Mouse (Mus musculus) spleen, postnatal 36 days (tissue): ENCODE results near the gene Ccdc57.
"Not testable (repeated sequence)": the region's sequence is repeated elsewhere in the genome, so short reads cannot be mapped to it uniquely, and the experiment has no call there.

ENCODE experiments used
- DNase-seq, 2 experiments: peaks; one replicate each; pipeline ENCODE4 v3.0.0; 2022; ENCODE audit warnings: low spot score in 2 of 2, mixed read lengths in 1 of 2

Gene Ccdc57

DNA sequence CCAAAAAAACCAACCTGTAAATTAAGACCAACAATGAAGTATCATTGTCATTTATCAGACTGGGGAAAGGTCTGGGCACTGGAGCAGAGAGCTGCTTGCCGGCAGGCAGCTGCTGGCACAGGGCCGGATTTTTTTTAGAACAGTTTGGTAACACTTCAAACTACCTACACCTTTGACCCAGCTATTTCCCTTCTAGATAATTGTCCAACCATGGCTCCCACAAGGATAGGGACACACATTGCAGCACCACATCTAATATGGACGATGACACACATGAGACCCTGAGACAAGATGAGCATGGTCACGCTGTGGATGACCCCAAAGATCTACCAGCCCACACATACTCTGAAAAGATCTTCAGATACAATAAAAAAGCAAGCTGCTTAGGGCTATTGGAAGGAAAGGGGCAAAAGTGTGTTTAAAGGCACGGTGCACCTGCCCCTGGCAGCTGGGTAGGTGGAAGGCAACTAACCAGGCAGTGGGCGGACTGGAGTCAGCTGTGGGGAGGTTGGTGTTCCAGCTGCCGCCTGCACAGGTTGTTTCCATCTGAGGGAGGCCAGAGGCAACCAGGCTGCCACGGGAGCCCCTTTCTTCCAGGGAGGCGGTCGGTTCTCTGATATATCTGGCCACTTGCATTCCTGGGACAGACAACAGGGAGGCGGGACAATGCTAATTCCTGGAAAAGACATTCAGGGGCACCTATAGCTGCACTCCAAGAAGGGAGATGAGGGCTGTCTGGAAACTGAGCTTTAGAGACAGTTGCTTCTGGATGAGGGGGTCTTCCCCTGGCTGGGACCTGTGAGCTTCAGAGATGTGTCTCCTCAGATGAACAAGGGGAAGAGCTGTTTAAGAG is 80.4 kb downstream of the Ccdc57 start:
- DNase-seq: no peak

DNA sequence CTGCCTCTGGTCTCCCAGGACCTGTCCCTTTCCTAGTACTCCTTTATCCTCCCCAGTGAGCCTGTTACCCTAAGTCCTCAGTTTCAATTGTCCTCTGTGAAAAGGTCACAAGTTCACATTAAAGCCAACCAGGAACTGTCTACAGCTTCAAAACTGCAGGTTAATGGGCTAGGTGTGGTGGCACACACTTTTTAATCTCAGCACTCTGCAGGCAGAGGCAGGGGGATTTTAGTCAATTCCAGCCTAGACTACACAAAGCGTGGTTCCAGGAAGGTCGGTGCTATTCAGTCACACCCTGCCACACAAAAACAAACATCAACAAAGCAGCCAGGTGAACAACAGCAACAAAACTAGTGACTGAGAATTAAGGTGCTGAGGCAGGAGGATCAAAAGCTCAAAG is 81.1 kb downstream of the Ccdc57 start:
- DNase-seq: no peak

DNA sequence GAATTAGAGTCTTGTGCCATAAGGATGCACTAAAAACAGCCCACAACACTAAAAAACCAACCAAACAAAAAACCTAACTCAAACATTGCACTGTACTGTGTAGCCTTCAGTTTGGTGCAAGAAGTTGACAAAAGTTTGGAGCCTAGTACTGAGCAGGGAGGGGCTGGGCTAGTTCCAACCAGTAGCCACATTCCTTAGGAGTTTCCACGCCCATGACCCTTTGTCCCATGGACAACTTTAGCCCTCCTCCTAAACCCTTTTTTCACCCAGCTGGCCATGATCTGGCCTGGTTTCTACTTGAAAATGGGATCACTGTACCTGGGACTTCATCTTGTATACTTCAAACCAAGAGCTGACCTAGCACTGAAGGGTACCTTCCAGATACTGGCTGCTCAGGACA is 81.5 kb downstream of the Ccdc57 start:
- DNase-seq: no peak

DNA sequence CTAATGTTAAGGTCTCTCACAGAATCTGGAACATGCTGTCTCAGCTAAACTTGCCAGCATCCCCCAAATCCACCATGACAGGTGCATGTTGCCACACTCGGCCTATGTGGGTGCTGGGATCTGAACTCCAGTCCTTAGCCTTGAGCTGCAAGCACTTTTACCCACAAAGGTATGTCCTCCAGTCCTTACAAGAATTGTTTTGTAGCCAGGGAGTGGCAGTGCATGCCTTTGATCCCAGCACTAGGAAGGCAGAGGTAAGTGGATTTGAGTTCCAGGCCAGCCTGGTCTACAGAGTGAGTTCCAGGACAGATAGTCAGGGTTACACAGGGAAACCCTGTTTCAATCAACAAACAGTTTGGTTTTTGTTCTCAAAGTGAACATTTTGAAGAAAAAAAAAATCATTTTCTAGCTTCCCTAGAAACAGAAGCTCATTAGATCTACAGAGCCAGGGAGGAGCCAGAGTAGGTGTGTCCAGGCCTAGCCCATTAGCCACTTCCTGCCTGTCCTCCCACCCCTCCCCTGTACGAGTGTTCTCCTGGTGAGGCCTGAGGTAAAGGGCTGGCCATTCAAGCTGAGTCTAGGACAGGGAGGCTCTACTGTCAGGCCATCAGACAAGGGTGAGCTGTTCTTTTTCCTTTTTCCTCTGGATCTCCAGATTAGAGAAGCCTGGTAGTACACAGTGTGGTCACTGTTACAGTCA is 82.2 kb downstream of the Ccdc57 start:
- peak; percentile 40 to 48 for DNase-seq

DNA sequence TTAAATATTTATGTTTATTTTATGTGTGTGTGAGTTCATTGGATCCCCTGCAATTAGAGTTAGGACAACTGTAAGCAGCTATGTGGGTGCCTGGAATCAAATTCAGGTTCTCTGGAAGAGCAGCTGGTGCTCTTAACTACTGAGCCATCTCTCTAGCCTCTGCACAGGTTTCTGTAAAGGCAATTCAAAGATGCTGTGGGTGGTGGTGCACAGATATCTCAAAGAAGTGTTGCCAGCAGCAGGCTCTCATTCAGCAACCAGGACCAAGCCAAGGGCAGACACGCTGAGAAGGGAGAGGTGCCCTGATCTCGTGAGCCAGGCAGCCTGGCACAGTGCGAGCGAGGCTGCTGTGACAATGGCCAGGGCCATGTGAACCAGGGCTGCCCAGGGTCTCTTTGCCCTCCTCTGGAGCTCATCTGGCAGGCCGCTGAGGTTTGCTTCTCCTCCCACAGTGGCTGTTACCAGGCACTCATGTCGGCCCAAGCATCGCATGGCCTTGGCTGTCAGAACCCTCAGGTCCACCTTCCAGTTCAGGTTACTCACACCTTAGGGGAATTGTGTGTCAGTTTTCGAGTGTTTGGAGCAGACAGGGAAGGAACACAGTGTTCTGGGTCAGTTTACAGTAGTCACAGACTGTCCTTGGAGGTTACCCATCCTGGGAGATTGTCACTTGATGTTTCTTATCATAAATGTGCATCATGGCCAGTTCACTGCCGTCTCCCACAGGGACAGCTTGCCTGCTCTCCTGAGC is 85.8 kb downstream of the Ccdc57 start:
- no peak for DNase-seq

DNA sequence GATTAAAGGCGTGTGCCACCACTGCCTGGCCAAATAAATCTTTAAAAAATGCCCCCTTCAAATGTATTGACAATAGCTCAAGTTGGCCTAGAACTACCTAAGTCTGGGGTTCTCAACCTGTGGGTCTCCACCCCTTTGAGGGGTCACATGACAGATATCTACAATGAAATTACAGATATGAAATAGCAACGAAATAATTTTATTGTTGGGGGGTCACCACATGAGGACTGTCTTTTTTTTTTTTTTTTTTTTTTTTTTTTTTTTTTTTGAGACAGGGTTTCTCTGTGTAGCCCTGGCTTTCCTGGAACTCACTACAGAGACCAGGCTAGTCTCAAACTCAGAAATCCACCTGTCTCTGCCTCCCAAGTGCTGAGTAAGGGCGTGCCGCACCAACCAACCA is 88.3 kb downstream of the Ccdc57 start:
- DNase-seq: no peak

DNA sequence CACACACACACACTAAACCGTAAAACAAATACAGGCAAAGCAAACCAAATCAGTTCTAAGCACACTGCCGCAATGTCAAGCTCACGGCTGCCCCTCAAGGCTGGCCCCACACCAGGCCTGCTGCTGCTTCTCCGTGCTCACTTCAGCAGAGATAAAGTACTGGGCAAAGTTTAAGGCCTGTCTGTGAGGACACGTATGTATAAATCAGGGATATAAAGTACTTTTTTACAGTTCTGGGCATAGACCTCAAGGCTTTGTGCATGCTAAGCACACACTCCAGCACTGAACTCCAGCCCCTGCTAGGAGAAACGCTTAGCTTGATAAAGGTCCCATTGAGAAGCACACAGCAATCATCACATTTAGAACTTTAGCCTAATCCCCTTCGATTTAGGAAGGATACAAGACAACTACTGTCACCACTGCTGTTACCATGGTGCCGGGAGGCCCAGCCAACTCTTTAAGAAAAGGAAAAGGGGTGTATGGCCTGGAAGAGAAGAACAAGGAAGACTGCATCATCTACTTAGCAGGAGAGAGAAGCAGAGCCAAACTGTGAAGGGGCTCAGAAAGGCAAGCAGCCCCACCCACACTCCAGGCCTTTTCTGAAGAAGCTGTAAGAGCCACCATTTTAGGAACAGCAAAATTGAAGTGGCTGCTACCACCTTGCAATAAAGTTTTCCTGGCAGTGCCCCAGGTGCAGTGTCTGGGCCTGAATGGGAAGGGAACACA is 99.0 kb downstream of the Ccdc57 start:
- no peak for DNase-seq

DNA sequence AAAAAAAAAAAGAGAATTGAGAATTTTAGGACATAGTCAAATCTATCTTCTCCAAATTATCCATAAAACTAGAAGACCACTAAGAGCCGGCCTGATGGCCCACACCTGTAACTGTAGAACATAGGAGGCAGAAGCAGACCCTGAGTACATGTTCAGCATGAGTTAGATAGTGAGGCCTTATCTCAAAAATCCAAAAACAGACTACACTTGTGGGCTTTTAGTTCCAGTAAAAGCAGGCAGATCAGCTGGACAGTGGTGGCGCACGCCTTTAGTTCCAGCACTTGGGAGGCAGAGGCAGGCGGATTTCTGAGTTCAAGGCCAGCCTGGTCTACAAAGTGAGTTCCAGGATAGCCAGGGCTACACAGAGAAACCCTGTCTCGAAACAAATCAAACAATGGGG is 99.7 kb downstream of the Ccdc57 start:
- DNase-seq: not testable (repeated sequence)

DNA sequence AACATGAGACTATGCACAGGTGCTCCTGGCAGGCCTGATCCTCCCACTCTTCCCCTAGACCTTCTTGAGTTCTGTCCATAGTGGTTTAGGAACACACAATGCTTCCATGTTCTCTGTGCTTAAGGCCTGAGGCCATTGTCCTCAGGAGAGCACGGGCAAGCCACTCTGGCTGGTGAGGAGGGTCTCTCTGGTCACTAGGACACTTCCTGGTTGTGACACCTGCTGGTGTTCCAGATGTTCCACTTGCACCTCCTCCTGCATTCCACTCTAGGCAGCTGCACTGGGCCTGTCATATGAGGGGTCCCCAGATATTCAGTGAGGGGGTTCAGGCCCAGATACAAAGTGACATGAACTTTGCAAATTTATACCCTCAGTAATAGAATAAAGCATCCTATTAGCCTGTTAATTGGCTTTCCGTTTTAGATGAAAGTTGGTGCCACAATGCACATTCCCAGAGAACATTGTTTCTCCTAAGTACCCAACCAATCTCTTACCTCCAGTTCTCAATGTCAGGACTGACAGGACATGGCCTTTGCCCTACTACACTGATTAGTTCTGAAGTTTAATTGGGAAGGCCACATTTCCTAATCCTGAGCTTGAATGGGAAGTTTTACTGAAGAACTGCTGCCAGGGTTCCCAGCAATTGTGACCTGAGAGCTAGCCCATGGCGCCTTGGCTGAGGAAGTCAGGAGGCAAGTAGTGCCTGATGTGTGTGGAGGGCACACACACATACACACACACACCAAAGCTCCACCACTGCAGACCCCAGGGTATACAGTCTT is 100.8 kb downstream of the Ccdc57 start:
- DNase-seq: no peak

DNA sequence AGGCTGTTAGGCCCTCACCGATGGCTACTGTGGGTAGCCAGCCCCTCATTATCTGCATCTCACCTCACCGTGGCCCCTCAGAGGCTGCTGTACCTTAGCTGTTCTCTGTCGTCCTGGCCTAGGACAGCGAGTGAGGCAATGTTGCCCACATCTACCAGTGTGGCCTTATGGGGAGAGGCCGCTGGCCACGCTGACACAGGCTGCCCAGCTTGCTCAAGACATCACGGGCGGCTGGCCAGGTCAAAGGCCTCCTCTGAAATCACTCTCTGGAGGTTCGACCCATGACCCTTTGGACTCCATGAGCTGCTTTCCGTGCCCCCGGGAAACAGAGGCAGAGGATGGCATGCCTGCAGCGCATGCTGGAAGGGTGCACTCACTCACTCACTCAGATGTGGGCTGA is 102.0 kb downstream of the Ccdc57 start:
- DNase-seq: no peak

DNA sequence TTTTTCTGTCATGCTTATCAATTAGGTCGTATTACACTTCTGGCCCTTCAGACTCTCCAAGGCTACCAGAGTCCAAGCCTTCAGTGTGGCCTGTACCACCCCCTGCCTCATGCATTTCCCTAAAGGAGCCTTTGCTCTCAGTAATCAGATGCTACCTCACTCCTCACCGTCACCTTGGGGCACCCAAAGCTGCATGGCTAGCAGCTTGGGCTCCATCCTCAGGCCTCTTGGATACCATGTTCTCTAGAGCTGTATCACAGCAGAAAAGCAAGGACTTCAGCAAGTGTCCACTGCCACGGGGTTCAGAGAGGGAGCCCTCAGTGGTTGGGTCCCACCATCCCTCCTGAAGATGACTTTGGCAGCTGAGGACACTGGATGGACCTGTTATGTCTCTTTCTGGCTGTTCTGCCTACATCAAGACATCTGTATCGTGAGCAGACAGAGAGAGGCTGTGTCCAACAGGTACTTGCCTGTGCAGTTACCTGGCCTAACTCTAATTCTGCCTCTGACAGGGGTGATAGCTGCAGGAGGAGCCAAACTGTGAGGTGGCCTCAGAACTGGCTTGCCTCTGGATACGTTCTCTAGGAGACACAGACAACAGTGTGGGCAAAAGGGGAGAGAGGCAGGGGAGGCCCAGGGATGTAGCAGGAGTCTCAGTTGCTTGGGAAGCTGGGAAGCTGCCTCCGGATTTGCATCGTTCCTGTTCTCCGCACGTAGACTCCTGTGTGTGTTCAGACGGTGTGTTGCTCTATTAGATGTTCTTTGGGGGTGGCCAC is 102.7 kb downstream of the Ccdc57 start:
- DNase-seq: no peak

DNA sequence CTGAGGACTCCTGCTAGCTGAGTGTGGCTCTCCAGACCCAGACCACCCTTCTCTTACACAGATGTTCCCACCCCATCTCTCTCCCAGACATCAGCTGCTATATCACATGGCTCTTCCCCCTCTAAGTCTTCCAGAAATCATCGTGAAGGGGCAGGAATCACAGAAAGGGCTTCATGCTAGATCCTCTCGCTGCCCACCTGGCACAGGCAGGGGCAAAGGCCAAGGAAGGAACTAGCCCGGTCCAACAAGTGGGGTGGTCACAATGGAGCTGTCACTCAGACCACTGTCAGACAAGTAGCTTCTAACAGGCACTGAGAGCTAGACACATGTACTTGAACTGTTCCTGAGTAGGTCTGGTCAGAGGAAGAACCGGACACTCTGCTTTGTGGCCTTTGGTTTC is 104.3 kb downstream of the Ccdc57 start:
- no peak for DNase-seq

DNA sequence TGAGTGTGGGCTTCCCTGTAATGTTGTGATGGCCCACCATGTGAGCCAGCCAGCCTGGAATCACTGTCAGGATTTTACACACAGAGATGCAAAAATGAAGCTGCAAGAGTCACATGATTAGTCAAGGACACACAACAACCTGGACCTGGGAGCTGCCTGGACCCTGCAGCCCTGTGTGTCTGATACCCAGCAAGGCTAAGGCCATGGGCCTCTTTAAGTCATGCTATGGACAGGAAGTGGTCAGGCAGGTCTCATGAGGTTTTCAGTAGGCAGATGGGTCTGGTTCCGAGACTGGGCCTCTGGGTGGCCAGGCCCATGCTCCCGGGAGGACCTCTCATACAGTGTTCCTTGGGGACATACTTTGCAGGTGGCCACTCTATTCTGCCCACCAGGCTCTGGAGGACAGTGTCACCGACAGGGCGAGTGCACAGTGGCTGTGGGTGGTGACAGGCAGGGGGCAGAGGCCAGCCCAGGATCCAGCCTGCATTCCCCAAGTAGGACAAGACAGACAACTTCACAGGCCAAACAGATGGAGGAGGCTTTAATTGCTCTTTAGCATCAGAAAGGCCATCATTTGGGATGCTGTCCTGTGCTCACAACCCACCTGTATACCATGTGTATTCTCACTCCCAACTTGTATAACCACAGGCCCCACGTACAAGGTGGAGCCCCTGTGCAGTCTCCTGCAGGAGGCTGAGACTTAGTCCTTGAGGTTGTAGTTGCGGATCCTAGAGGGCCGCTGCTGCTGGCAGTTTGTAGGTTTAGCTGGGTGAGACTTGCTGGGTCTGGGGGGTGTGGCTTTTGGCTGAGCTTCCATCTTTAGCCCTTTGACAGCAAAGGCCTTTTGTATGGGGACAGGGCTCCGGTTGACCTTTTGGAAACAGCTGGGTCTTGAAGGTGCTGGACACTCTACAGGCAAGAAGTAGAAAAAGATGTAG is 106.4 kb downstream of the Ccdc57 start:
- DNase-seq: no peak

DNA sequence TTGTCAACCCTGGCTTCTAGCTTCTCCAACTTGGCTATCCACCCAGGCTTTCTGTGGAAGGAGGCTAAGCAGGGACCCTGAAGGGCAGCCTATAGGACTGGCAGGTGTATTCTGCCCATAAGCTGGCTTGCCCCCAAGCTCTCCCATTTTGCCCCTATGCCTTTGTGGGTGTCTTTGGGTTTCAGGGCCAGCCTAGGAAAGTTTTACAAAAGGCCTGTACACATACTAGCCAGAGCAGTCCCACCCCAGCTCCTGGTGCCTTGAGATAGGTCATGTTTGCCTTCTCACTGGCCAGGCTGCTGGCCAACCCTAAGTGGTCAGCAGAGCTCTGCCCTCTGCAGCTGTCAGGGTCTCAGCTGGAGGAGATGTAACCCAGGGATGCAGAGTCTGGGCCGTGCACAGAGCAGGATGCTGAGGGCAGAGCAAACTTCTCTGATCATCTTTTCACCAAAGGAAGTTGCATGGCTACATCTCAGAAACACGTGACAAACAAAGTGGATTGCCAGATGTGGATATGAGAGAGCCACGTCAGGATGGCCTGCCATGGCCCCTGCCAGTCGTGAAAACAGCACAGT is 107.3 kb downstream of the Ccdc57 start:
- no peak for DNase-seq

DNA sequence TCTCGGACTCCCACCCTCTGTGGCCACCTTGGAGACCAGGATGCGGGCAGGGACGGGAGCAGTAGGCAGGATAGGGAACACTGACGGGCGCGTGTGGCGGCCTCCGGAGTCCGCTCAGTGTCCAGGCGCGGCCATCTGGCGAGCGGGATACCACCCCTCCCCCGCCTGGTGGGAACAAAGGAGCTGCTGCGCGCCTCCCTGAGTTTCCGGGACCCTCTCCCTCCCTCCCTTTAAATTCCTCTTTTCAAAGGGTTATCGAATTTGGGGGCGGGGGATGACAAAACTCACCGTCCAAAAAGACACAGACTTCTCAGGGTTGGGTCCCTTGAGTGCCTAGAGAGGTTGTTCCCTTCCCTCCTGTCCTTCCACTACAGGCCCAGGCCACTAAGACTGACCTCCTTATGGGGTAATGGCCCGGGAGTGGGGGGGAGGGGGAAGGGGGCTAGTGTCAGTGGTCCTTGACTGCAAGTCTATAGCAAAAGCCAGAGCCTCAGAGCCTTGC is 107.8 kb downstream of the Ccdc57 start:
- no peak for DNase-seq

DNA sequence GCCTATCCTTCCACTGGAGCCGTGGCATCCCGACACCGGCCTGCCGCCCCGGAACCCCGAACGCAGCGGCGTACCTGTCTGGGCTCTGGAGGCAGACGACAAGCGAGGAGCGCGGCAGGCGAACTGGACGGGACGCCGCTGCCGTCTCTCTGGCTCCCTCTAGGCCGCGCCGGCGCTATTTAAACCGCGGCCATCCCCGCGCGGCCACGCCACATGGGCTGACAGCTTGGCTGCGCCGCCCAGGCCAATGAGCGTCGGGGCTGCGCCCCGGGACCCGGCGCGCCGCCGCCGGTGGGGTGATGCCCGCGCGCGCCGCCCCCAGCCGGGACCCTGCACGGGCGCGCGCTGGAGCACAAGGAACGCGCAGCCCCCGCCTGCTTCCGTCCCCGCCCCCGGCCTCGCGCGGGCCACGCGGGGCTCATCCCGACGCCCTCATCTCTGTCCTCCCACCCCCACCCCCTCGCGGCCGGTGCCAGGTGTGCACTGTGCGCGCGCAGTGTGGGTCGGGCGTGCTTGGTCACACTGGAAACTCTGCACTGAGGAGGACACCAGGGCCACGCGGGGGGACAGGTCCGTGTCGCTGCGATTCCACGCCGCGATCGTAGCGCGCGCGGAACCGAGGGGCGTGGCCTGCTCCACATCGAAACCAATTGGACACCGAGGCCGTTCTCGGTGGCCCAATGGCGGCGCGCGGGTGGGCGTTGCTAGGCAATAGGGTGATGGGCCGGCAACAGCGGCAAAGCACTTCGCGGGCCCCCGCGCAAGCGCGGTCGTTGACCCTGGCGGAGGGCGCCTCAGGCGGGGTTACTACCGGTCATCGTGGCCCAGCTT is 108.5 kb downstream of the Ccdc57 start, which contains the start of gene Fasn:
Gene Fasn, minus strand, starts transcription at position 592 of the 831 bp plus-strand sequence.
- DNase-seq: peak; percentile 95 to 96

DNA sequence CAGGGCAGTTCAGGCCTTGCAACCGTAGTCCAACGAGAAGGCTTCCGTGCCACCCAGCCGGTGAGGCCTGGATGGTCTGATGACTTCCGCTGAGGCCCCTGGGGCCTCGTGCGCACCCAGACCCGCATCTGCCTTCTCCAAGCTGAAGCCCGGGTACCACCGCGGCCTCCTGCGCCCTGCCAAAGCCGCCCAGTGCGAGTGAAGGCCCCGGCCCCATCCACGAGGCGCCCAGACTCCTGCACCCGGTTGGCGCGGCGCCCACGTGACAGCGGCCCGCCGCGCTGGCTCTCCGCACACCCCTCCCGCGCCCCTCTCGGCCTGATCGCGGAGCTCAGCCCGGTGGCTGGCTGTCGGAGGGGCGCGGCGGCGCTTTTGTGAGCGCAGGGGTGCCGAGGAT is 109.1 kb downstream of the Ccdc57 start:
- peak in 1 of 2 experiments; percentile 52 for DNase-seq
